Mouse (Mus musculus): Measurements from ENCODE around the gene Trappc1.

DNA sequence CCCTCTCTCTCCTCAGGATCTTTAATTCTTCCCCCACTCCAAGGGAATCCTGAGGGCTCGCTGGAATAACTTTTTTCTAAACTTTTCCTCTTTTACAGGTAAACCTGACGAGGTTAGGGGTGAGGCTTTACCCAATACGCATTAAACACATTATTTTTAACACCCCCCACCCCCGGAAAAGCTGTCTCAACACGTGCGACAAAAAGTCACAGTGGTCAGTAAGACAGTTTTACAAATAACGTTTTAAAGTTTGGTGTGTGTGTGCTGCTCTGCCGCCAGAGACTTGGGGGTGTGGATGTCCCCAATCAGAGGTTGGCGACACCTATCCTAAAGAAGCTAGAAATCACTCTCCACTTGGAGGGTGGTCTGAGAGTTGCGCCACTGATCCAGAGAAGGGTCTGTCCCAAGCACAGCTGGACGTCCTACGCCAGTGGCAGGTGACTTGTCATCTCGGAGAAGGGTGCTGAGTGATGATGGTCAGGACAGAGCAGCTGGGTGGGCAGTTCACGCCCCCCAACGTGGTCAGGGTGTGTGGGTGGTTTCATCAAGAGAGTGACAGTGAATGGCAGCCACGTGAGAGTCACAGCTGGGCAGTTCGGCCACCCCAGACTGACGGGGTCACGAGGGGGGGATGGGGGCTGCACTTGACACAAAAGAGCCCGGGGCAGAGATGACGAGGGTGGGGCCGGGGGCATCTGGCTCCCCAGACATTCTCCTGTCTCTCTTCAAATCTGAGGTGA lies 44.0 kb downstream of the Trappc1 start:
- no peak for TF ChIP-seq CTCF (conservative IDR thresholded peaks at IDR 0.05; ENCODE audit: insufficient read depth, insufficient read length, low read depth, low read length)
- no peak for TF ChIP-seq POLR2A (IDR thresholded peaks at IDR 0.05; ENCODE audit: low read depth, low read length)

Measured in kidney, adult 2 months (tissue).